Mouse (Mus musculus): ENCODE results near the gene Drc1.

GRCm38 (mm10) chr5:30258776-30259175, 22.4 kb upstream of the Drc1 start:
- TF ChIP-seq CTCF (conservative IDR thresholded peaks at IDR 0.05; ENCODE audit: low read length) (no peak), POU5F1 (IDR thresholded peaks at IDR 0.05; ENCODE audit: borderline replicate concordance, low read length) (no peak)
